Mouse (Mus musculus) urinary bladder, adult 2 months (tissue): ENCODE results near the gene Slc25a22. TPM values are rescaled to one million over a fixed set of nuclear protein-coding genes. Genes with fewer than 3 reads are reported as not detected.

Experiments
- DNase-seq: peaks from one replicate; pipeline ENCODE4 v3.0.0; 2022; ENCODE audit warnings: low spot score
- polyA plus RNA-seq: library from polyadenylated mRNA; depleted of rRNA; stranded (reverse); fragments of >200 nt; gene quantifications from 2 replicates; pipeline ENCODE4 v1.2.3, GENCODE M21; 2012

The Slc25a22 gene
- polyA plus RNA-seq, 1 experiment: 55.2 TPM

DNA sequence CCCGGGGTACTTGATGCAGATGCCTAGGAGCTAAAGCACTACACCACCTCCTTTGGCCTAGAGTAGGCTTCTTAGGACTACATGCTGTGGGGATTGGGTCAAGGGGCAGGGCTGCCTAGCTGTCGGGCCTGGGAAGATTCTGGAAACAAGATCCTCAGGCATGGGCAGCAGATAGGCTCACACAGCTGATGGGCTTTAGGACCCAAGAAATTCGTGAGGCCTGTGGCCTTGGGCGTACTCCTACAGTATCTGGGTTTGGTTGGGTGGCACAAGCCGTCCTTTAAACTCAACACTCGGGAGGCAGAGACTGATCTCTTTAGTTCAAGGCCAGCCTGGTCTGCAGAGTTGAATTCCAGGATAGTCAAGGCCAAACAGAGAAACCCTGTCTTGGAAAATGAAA, 34.5 kb upstream of the Slc25a22 start:
- DNase-seq: no peak

DNA sequence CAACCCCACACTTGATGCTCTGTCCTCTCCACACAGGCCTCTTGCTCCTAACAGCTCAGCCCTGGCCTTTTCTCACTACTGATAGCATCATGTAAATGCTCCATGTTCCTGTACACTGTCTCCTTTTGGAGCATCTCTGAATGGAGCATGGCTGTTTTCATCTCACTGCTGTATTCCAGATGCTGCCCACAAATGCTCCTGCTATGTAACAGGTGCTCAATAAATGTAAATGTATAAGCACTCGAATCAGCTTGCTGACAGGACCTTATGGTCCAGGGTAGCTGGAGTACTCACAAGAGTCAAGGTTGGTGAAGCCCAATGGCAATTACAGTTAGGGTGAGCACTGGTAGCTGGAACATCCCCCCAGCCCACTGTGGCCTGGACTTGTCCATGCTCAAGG, 33.5 kb upstream of the Slc25a22 start:
- no peak for DNase-seq

DNA sequence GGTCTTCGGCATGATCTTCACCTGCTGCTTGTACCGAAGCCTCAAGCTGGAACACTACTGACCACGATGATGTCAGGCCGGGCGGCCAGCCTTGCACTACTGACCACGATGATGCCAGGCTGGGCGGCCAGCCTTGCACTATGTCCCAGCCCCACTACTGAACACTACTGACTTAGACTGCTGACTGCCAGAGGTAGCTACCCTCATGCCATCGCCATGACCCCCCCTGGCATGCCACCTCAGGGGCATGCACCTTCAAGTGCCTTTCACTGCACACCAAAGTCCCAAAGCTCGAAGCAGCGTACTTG, 32.9 kb upstream of the Slc25a22 start:
- no peak for DNase-seq

DNA sequence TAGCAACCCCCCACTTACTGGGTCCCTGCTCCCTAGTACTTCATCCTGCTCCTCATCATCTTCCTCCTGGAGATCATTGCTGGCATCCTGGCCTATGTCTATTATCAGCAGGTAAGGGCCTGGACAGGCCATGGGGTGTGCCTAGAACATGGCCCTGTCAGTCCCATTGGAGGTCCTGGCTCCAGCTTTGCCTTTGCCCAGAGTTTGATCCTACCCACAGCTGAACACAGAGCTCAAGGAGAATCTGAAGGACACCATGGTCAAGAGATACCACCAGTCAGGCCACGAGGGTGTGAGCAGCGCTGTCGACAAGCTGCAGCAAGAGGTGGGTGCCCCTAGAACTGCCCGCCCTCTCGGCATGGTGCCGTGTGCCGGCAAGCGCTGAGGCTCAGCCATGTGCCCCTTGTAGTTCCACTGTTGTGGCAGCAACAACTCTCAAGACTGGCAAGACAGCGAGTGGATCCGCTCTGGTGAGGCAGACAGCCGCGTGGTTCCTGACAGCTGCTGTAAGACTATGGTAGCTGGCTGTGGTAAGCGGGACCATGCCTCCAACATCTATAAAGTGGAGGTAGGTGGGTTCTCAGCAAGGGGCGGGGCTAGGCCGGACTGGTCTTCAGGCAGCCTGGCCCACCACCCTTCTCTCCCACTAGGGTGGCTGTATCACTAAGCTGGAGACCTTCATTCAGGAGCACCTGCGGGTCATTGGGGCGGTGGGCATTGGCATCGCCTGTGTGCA, 32.4 kb upstream of the Slc25a22 start:
- no peak for DNase-seq

DNA sequence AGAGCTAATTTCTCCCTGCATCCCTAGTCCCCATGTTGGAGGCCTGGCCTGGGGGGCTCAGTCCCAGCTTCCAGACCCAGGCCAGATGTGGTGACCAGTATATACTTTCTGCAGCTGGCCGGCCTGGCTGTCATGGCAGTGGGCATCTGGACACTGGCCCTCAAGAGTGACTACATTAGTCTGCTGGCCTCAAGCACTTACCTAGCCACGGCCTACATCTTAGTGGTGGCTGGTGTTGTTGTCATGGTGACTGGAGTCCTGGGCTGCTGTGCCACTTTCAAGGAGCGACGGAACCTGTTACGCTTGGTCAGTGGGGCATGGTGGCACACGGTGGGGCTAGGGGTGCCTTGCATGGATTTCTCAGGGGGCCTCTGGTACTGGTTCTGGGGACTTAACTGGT, 31.7 kb upstream of the Slc25a22 start:
- no peak for DNase-seq

DNA sequence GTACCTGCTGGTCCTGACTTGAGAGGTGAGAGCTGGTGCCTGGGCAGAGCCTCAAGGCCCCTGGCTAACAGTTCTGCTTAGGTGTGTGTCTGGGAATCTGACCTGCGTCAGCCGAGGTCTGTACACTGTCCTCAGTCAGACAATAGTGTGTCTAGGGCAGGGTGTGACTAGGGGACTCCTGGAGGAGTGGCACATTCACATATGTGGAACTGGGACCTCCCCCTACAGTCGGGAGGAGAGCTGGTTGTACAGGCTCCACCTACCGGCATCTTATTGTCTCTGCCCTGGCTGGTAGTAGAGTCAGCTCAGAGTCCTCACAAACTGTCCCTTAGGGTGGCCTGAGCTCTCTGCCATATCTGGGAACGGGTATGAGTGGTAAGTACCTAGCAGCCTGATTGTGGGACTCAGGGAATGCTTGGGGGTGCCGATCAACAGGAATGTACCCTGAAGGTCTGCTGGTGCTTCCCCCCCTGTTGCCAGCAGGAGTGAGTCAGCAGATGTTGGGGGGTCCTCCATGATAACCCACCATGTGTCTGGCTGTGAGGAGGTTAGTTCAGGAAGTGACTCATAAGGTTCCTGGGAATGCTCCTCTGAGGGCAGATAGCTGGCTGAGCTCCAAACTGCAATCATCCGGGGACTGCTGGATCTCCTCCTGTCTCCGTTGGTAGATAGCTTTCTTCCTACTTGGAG, 31.0 kb upstream of the Slc25a22 start:
- peak; percentile 38 for DNase-seq

DNA sequence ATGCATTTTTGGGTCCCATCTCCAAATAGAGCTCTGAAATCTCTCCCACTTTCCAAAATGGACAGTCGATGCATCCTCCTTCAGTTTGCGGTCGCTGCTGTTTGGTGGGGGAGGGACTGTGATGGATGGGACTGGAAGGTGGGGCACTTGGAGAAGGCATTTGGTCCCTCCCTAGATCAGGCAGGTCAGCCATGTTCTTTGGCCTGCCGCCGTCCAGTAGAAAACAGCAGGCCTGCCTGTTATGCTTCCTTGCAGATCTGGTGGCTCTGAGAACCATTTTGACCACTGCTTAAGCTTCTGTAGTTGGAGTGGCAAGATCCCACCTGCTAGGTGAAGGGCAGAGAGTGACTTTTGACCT, 30.5 kb upstream of the Slc25a22 start:
- no peak for DNase-seq

DNA sequence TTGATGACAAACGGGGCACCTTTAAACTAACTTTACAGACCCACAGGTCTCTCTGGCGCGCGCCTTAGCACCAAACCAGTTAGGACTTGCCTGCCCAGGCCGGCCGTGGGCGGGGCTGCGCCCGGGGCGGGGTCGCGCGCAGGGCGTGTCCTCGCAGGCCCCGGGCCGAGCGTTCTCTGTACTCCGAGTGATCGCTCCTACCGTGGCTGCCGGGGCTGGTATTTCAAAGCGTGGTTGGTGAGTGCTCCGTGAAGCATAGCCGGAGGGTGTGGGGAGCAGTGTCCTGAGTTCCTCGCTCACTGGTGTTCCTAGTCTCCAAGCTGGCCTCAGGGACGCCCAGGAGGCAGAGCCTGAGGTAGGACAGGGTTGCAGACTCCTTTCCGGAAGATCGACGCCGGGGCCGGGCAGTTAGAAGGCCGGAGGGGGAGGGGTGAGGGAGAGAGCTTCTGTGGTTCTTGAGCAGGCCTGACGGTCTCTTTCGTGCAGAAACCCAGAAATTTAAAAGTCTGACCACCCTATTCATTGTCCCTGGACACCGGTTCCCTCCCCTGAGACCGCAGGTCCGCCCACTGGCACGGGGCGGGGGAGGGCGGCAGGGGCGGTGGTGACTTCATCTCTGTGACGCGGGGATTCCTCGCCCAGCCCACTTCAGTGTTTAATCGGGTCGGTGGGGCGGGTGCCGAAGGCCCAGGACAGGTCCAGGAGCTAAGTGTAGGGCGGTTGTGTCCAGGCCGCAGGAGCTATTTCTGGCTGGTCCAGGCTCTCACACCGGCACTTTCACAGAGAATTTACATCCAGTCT, 29.7 kb upstream of the Slc25a22 start, which contains the start of gene Cd151:
Gene Cd151 (plus strand): TSS at position 163 of the 801 bp plus-strand sequence.
- DNase-seq: peak; percentile 88

DNA sequence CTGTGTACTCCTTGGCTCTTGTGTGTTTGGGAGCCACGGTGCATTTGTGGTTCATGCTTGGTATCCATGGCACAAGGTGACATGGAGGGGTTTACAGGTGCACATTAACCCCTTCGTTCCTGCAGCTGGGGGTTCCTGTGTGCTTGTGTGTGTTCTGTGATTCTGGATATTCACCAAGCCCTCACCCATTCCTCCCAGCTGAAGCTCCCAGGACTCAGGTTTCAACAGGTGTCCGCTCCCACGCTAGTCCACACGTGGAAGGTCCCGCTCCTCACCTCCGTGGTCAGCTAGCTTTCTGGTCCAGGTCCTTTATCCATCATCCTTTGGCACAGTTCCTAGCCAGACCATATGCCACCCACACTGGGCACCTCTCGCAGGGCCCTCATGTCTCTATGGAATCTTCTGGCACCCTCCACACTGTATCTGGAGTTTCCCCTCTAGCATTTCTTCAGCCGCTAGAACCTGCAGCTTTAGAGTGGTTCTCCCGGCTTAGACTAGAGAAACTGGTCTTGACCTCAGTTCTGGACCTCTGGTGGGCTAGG, 29.0 kb upstream of the Slc25a22 start:
- no peak for DNase-seq

DNA sequence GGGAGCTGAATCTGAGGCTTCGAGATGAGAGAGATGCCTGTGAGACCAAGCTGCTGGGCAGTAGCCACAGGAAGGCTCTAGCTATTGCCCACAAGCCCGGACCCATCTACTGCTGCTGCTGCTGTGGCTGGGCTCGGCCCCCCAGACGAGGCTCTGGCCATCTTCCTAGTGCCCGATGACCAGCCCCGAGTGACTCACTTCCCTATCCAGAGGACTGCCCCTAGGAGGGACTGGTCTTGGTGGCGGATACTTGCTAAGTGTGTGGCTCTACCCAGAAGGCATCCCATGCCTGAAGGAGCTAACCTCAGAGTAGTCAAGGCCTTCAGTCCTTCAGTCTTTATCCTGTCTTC, 28.3 kb upstream of the Slc25a22 start:
- no peak for DNase-seq

DNA sequence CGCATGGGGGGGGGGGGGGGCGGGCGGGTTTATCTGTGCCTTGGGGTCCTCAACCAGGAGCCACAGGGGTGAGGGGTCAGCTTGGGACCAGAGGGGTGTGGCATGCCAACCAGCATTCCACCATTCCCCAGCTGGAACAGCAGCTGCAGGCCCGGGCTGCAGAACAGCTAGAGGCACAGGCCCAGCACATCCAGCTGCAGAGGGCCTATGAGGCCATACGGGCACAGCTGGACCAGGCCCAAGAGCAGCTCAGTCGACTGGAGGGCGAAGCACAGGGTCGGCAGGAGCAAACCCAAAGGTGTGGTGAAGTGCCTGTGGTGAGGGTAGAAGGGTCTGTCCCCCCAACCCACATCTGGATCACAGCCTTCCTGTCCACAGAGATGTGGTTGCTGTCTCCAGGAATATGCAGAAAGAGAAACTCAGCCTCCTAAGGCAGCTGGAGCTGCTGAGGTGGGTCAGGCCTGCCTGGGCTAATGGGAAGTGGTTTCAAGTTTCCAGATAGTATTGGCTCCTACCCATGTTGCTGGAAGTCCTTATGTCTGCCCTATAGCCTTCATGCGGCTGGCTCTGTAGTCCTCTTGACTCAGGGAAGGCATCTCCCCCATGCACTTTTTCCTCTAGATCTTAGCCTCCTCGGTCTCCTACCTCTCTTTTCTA, 27.8 kb upstream of the Slc25a22 start:
- DNase-seq: no peak

DNA sequence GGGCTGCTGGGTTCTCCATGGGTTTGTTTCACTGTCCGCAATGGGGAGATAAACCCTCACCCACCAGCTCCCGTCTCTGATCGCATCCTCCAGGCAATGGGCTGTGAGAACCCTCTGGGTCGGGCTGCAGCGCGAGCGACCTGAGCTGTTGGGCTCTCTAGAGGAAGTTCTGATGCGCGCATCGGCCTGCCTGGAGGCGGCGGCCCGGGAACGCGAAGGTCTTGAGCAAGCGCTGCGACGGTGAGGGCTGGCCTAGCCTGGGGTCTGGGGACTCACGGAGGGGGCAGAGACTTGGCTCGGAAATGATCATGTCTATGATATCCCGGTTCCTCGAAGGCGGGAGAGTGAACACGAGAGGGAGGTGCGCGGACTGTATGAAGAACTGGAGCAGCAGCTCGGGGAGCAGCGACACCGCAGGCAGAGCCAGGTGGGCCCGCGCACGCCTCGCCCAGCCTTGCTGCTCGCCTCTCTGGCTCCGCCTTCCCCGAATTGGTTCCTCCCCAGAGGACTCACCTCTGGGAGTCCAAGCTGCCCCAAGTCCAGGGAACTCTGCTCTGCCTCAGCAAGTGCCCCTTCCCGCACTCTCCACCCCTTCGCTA, 27.0 kb upstream of the Slc25a22 start:
- DNase-seq: no peak

DNA sequence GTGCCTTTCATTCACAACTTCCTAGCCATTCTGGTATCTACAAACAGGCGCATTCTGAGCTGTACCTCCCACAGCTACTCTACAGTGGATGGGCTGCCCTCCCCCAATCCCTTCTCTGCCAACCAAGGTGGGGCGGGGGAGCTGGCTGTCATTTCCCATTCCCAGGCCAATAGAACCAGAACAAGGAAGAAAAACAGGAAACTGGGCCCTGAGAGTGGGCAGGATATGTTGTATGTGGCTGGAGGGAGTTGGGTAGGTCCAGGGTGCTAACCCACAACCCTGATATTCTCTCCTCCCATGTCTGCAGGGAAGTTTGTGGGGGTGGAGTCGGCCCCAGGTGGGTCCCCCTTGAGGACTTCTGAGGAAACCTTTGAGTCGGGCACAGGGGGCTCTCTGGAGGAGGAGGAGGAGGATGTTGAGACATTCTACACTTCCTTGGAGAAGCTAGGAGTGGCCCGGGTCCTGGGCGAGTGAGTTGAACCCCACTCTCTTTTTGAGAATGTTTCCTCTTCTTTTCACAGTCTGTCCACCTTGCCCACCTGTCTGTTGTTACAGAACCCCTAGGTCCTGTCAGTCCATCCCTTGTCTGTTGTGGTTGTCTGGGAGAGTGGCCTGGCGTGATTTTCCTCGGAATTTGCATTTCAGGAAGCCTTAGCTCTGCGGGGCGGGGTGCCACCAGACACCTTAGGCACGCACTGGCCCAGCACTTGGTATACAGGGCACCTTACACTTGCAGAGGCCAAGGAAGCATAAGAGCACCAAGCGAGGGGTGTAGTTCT, 26.3 kb upstream of the Slc25a22 start:
- no peak for DNase-seq

DNA sequence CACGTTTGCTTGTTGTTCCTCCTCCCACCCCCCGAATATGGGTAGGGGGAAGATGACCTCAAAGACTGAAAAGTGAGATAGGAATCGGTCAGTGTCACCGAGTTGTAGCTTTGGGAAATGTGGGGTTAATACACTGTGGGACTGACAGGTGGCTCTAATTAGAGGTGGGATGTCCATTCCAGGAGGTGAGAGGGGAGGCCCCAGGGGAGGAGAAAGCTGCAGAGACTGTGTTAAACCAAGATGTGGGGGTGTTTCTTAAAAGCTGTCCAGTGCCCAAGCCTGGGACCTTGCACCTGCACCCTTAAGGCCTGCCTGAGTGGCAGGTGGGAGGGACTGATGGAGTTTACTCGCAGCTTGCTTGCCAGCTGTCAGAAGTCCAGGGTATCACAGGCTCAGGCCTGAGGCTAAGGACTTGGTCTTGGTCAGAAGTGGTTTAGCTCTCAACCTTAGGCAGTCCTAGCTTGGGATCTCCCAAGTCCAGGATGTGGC, 24.7 kb upstream of the Slc25a22 start:
- DNase-seq: peak; percentile 26

DNA sequence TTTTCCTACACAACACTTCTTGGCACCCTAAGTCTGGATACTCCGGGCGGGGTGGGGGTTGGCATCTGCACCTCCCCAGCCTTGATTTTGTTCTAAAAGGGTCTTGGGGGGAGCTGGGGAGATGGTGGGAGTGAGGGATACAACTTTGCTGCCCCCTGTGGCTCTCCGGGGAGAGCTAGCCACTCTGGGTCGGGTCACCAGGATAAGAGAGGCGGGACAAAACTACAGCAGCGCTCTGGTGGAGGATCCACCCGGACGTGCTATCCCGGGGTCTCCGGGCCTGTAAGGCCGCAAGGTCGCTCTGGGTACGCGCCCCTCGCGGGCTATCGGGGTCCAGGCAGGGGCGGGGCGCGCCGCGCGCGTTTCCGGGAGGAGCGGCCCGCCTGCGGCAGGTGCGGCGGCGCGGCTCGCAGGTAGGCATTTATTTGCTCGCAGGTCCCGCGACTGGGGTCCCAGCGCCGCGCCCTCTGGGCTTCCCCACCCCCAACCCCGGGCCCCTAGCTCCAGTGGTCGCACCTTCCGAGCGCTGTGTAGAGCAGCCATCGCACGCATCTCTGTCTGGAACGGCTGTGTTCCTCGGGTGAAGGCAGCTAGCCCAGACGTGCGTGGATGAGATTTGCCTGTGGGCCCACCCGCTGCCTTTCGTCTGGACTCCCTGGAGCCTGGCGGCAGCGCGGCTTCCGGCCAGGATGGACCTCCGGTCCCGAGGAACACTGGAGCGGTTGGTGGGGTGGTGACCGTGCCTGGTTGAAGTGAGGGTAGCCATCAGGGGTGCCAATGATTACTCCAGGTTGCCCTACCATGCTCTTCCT, 24.0 kb upstream of the Slc25a22 start:
- peak; percentile 24 for DNase-seq

DNA sequence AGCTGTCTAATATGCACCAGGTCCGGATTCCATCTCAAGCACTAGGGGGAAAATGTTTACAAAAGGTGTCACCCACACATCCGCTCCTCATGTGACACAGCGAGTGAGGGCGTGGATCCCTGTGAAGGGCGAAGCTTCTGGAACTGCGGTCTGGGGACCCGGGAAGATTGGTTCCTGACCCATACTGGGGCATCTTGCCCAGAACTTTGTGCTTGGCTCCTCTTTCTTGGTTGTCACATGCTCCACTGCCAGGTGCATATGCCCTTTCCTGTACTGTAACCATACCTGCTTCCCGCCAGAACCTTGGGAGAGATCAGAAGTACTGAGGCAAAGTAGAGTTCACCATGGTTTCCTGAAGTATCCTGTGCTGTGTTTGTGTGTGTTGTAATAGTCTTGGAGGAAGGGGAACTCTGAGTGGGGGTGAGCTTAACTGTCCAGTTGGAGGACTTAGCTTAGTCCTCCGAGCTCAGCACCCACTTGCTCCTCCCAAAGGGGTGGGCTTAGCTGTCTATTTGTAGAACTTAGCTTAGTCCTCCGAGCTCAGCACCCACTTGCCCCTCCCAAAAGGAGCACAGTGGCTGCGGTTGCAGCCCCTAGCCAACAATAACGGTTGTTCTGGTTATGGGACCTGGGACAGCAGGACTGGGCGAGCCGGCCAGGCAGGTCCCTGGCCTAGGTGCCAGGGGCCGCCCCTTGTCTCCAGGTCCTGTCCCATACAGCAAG, 22.9 kb upstream of the Slc25a22 start, which contains the start of gene Cracr2b:
Gene Cracr2b (plus strand): TSS at position 704 of the 723 bp plus-strand sequence.
- no peak for DNase-seq

DNA sequence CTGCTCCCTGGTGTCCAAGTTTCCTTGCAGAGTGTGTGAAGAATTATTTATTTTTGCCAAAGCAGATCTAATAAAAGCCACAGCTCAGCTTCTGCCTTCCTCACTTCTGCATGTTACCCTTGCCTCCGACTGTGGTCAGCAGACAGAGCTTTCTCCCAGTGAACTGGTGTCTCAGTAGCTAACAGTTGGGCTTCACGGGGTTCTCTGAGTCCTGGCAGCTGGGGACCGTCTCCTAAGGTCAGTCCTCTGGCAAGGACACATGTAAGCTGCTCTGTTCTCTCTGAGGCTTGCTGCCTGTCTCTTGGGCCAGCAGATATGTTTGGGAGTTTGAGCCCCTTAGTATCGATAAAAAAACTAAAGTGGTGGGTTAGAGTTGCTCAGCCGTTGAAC, 22.3 kb upstream of the Slc25a22 start:
- no peak for DNase-seq

DNA sequence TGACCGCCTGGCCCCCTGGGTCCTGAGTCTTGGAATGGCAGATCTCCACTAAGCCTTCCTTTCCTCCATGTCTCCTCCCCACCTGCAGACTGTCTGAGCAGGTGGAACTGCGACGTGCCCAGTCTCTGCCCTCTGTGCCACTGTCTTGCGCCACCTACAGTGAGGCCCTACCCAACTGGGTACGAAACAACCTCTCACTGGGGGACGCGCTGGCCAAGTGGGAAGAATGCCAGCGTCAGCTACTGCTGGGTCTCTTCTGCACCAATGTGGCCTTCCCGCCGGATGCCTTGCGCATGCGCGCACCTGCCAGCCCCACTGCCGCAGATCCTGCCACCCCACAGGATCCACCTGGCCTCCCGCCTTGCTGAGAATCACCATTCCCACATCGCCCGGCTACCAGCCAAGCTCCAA, 21.6 kb upstream of the Slc25a22 start:
- no peak for DNase-seq

DNA sequence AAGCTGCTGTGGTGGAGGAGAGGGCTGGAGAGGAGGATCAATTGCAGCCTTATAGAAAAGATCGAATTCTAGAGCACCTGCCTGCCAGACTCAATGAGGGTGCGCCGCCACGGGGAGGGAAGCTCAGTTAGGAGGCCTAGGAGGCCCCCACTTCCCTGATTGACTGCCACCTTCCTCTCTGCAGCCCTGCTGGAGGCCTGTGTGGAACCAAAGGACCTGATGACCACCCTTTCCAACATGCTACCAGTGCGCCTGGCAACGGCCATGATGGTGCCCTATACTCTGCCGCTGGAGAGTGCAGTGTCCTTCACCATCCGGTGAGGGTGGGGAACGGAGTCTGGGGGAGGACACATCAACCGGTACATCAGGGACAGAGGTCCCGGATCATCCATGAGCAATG, 21.0 kb upstream of the Slc25a22 start:
- DNase-seq: no peak
